Mouse (Mus musculus) heart, postnatal 0 days (tissue): ENCODE measurements around the gene Grm2. TPM values are rescaled to one million over a fixed set of nuclear protein-coding genes. Genes with fewer than 3 reads are reported as not detected.

Experiments
- ATAC-seq: fragments of 200-750 bp; cut with Nextera tagmentation; 2 replicates; pipeline ENCODE4 v1.8.0; 2017; ENCODE audit warnings: low read depth, moderate number of reproducible peaks, moderate library complexity; ENCODE audit not compliant: insufficient read depth
- DNase-seq: peaks from one replicate; pipeline ENCODE4 v3.0.0-alpha.2; 2016; ENCODE audit warnings: low spot score
- H3K27ac ChIP-seq: fragments of 300-500 bp; sonication (generic); 2 replicates; pipeline ENCODE4 v1.5.1; 2014; ENCODE audit warnings: low read depth, mild to moderate bottlenecking
- H3K27me3 ChIP-seq: fragments of 300-500 bp; sonication (generic); 2 replicates; pipeline ENCODE4 v1.6.1; 2014; ENCODE audit warnings: low read length, mixed read lengths; ENCODE audit not compliant: control insufficient read depth, insufficient read depth
- H3K36me3 ChIP-seq: fragments of 300-500 bp; sonication (generic); replicated peaks from 2 replicates; pipeline ENCODE4 v1.6.1; 2014; ENCODE audit warnings: low read length, mixed read lengths; ENCODE audit not compliant: control insufficient read depth, insufficient read depth
- H3K4me1 ChIP-seq: fragments of 300-500 bp; sonication (generic); 2 replicates; pipeline ENCODE4 v1.6.1; 2014; ENCODE audit warnings: antibody characterized with exemption; ENCODE audit not compliant: control insufficient read depth, insufficient read depth
- H3K4me2 ChIP-seq: fragments of 300-500 bp; sonication (generic); 2 replicates; pipeline ENCODE4 v1.6.1; 2014; ENCODE audit warnings: low read depth, mild to moderate bottlenecking, low read length, moderate library complexity
- H3K4me3 ChIP-seq: fragments of 300-500 bp; sonication (generic); 2 replicates; pipeline ENCODE4 v1.5.1; 2014; ENCODE audit warnings: low read depth, low read length
- H3K9ac ChIP-seq: fragments of 300-500 bp; sonication (generic); replicated peaks from 2 replicates; pipeline ENCODE4 v1.6.1; 2014; ENCODE audit warnings: low read depth, low read length, mixed read lengths
- H3K9me3 ChIP-seq: fragments of 300-500 bp; sonication (generic); replicated peaks from 2 replicates; pipeline ENCODE4 v1.6.1; 2016; ENCODE audit warnings: low read length; ENCODE audit not compliant: control insufficient read depth
- CTCF ChIP-seq: IDR thresholded peaks from 2 replicates; pipeline ENCODE4 v1.5.1; 2016; ENCODE audit warnings: antibody characterized with exemption, control low read depth, low read depth
- EP300 ChIP-seq: IDR thresholded peaks from 2 replicates; pipeline ENCODE4 v1.6.1; 2016; ENCODE audit warnings: antibody characterized with exemption, low read depth
- WGBS: fragments of 180-500 bp; shearing (Covaris S2); extraction: QIAGEN DNeasy Blood & Tissue Kit; methylation state at CpG from one replicate; pipeline ENCODE4 v1.1.7; 2014; 5-methylcytosine and 5-hydroxymethylcytosine counted together
- polyA plus RNA-seq: library from polyadenylated mRNA; unstranded; fragments of >200 nt; fragmentation: Nextera tagmentation; extraction: Ambion mirVana; gene quantifications from 2 replicates; pipeline ENCODE4 v1.2.1, GENCODE M21; 2015
- total RNA-seq: library from RNA; depleted of rRNA; stranded (reverse); fragments of >200 nt; gene quantifications from 2 replicates; pipeline ENCODE4 v1.2.3, GENCODE M21; 2014; ENCODE audit warnings: low replicate concordance

Grm2 gene
- total and polyA plus RNA-seq, 2 experiments from 2014 or later: not detected

GRCm38 (mm10) chr9:106659935-106660334 lies 4.1 kb upstream of the Grm2 start:
- H3K4me1 ChIP-seq: peaks cover 17% of the 10 kb centered on the region; the same call in 1 of the 2 replicates
- no peak for ATAC-seq
- DNase-seq: no peak
- H3K4me3 ChIP-seq: no peak overlapping the region
- 67% methylated on average over 1 of the region's 1 CpGs for WGBS
- peaks cover 41% of the 10 kb centered on the region for H3K36me3 ChIP-seq
- TF ChIP-seq EP300 (no peak), CTCF (no peak)
- no peak overlapping the region for H3K27ac ChIP-seq
- peaks cover 18% of the 10 kb centered on the region for H3K27me3 ChIP-seq
- H3K9ac ChIP-seq: no peak overlapping the region
- H3K4me2 ChIP-seq: no peak overlapping the region
- no peaks in the 10 kb centered on the region for H3K9me3 ChIP-seq

- H3K27ac ChIP-seq: no peak overlapping the region
- peaks cover 41% of the 10 kb centered on the region for H3K36me3 ChIP-seq
- no peak for ATAC-seq
- no peaks in the 10 kb centered on the region for H3K9me3 ChIP-seq
- no peak overlapping the region for H3K9ac ChIP-seq
- DNase-seq: no peak
- no peak overlapping the region for H3K4me3 ChIP-seq
- H3K4me1 ChIP-seq: peaks cover 17% of the 10 kb centered on the region; the same call in 1 of the 2 replicates
- peaks cover 23% of the 10 kb centered on the region for H3K27me3 ChIP-seq
- no peak overlapping the region for H3K4me2 ChIP-seq
- TF ChIP-seq CTCF (no peak), EP300 (no peak)
- WGBS: 77% methylated on average over 7 of the region's 7 CpGs
These were observed 3.6 kb upstream of the Grm2 start for GRCm38 (mm10) chr9:106659441-106659840.

- Histone ChIP-seq H3K9ac (no peak overlapping the region), H3K4me3 (no peak overlapping the region), H3K36me3 (peaks cover 41% of the 10 kb centered on the region), H3K9me3 (no peaks in the 10 kb centered on the region), H3K4me1 (0 out of 2 replicates have a peak, but pooled peaks cover 9% of the 10 kb centered on the region), H3K4me2 (no peak overlapping the region), H3K27ac (no peak overlapping the region), H3K27me3 (peaks cover 36% of the 10 kb centered on the region)
- WGBS: 36% methylated on average over 5 of the region's 5 CpGs
- ATAC-seq (no peak), DNase-seq (no peak)
- no peak for TF ChIP-seq CTCF
- TF ChIP-seq EP300: no peak
These were observed 1.7 kb upstream of the Grm2 start for GRCm38 (mm10) chr9:106657592-106657991.

GRCm38 (mm10) chr9:106656820-106657219 lies 938 bp upstream of the Grm2 start:
- Histone ChIP-seq H3K4me3 (no peak overlapping the region), H3K27ac (no peak overlapping the region), H3K4me2 (no peak overlapping the region), H3K9ac (no peak overlapping the region), H3K9me3 (no peaks in the 10 kb centered on the region), H3K36me3 (peaks cover 33% of the 10 kb centered on the region), H3K27me3 (peaks cover 36% of the 10 kb centered on the region), H3K4me1 (0 out of 2 replicates have a peak, but pooled peaks cover 7% of the 10 kb centered on the region)
- no peak for ATAC-seq
- TF ChIP-seq CTCF (no peak), EP300 (no peak)
- DNase-seq: no peak
- WGBS: 19% methylated on average over 5 of the region's 5 CpGs

GRCm38 (mm10) chr9:106652720-106653119 lies 3.2 kb downstream of the Grm2 start:
- TF ChIP-seq CTCF (peak; percentile 36), EP300 (no peak)

GRCm38 (mm10) chr9:106647226-106647625 lies 8.7 kb downstream of the Grm2 start:
- no peak overlapping the region for H3K27ac ChIP-seq
- no peak overlapping the region for H3K4me3 ChIP-seq
- H3K9me3 ChIP-seq: no peaks in the 10 kb centered on the region
- WGBS: 54% methylated on average over 27 of the region's 27 CpGs
- no peak for ATAC-seq
- H3K4me1 ChIP-seq: no peaks in the 10 kb centered on the region
- TF ChIP-seq EP300 (no peak), CTCF (no peak)
- H3K4me2 ChIP-seq: no peak overlapping the region
- H3K9ac ChIP-seq: no peak overlapping the region
- 0 out of 2 replicates have a peak, but pooled peaks cover 5% of the 10 kb centered on the region for H3K27me3 ChIP-seq
- H3K36me3 ChIP-seq: no peaks in the 10 kb centered on the region
- no peak for DNase-seq

More at GRCm38 (mm10) chr9:106652720-106653119, 3.2 kb downstream of the Grm2 start:
- no peaks in the 10 kb centered on the region for H3K4me1 ChIP-seq
- DNase-seq (no peak), ATAC-seq (no peak)
- H3K27ac ChIP-seq: no peak overlapping the region
- WGBS: 75% methylated on average over 1 of the region's 1 CpGs
- no peak overlapping the region for H3K4me3 ChIP-seq
- peaks cover 36% of the 10 kb centered on the region for H3K27me3 ChIP-seq
- H3K4me2 ChIP-seq: no peak overlapping the region
- H3K9me3 ChIP-seq: no peaks in the 10 kb centered on the region
- H3K36me3 ChIP-seq: no peaks in the 10 kb centered on the region
- H3K9ac ChIP-seq: no peak overlapping the region
